Mouse (Mus musculus) heart, embryonic 14.5 days (tissue): ENCODE measurements around the gene Mars. TPM values are rescaled to one million over a fixed set of nuclear protein-coding genes. Genes with fewer than 3 reads are reported as not detected.

ENCODE experiments used
- ATAC-seq: fragments of 200-750 bp; cut with Nextera tagmentation; 2 replicates; pipeline ENCODE4 v1.8.0; 2017; ENCODE audit warnings: low read depth, moderate TSS enrichment; ENCODE audit not compliant: insufficient number of reproducible peaks, insufficient read depth, low FRiP score
- H3K27ac ChIP-seq, 2 experiments: fragments of 200-500 bp in 1 of 2; fragments of 300-500 bp in 1 of 2; sonication (generic) in 1 of 2; replicated peaks in 1 of 2; 2 replicates each; pipeline ENCODE4 v1.5.1; 2012 to 2014; ENCODE audit warnings: low read depth in 2 of 2, low read length in 2 of 2, control low read depth in 1 of 2, mild to moderate bottlenecking in 1 of 2, mixed read lengths in 1 of 2; ENCODE audit not compliant: control insufficient read depth in 1 of 2, insufficient read depth in 1 of 2
- H3K27me3 ChIP-seq: fragments of 300-500 bp; sonication (generic); 2 replicates; pipeline ENCODE4 v1.6.1; 2014; ENCODE audit warnings: mild to moderate bottlenecking, low read length, control low read depth; ENCODE audit not compliant: control insufficient read depth, insufficient read depth
- H3K36me3 ChIP-seq: fragments of 300-500 bp; sonication (generic); 2 replicates; pipeline ENCODE4 v1.6.1; 2014; ENCODE audit warnings: mild to moderate bottlenecking, control low read depth, low read length, mixed read lengths; ENCODE audit not compliant: control insufficient read depth, insufficient read depth
- H3K4me1 ChIP-seq, 2 experiments: fragments of 200-500 bp in 1 of 2; fragments of 300-500 bp in 1 of 2; sonication (generic) in 1 of 2; 2 replicates each; pipeline ENCODE4 v1.6.1; 2012 to 2014; ENCODE audit warnings: low read length in 2 of 2, control low read depth in 1 of 2, mixed read lengths in 1 of 2; ENCODE audit not compliant: control insufficient read depth in 2 of 2, insufficient read depth in 2 of 2
- H3K4me2 ChIP-seq: fragments of 300-500 bp; sonication (generic); 2 replicates; pipeline ENCODE4 v1.6.1; 2014; ENCODE audit warnings: mild to moderate bottlenecking, low read length
- H3K4me3 ChIP-seq, 2 experiments: fragments of 200-500 bp in 1 of 2; fragments of 300-500 bp in 1 of 2; sonication (generic) in 1 of 2; 2 replicates each; pipeline ENCODE4 v1.5.1; 2012 to 2014; ENCODE audit warnings: low read length in 2 of 2, mild to moderate bottlenecking in 2 of 2, control low read depth in 1 of 2, low read depth in 1 of 2, moderate library complexity in 1 of 2; ENCODE audit not compliant: control insufficient read depth in 1 of 2, insufficient read depth in 1 of 2
- H3K9ac ChIP-seq: fragments of 300-500 bp; sonication (generic); 2 replicates; pipeline ENCODE4 v1.6.1; 2014; ENCODE audit warnings: mild to moderate bottlenecking, low read length
- H3K9me3 ChIP-seq: fragments of 300-500 bp; sonication (generic); 2 replicates; pipeline ENCODE4 v1.6.1; 2016; ENCODE audit warnings: low read length, control low read depth; ENCODE audit not compliant: control insufficient read depth
- WGBS: fragments of 180-500 bp; shearing (Covaris S2); extraction: QIAGEN DNeasy Blood & Tissue Kit; methylation state at CpG from one replicate; pipeline ENCODE4 v1.1.7; 2014; 5-methylcytosine and 5-hydroxymethylcytosine counted together
- polyA plus RNA-seq: library from polyadenylated mRNA; unstranded; fragments of >200 nt; fragmentation: Nextera tagmentation; extraction: Ambion mirVana; gene quantifications from 2 replicates; pipeline ENCODE4 v1.2.1, GENCODE M21; 2014

The Mars gene
- polyA plus RNA-seq, 1 experiment from 2014 or later, result 76.1 TPM

GRCm38 (mm10) chr10:127263631-127264030, 48.0 kb downstream of the Mars start:
- Histone ChIP-seq H3K4me2 (no peak overlapping the region), H3K4me1 (peaks cover 15 to 25% of the 10 kb centered on the region in 2 experiments), H3K27ac (no peak overlapping the region), H3K36me3 (peaks cover 10% of the 10 kb centered on the region), H3K9me3 (no peaks in the 10 kb centered on the region), H3K4me3 (no peak overlapping the region), H3K9ac (no peak overlapping the region), H3K27me3 (peaks cover 37% of the 10 kb centered on the region)
- ATAC-seq, result no peak
- 64% methylated on average over 3 of the region's 3 CpGs for WGBS

GRCm38 (mm10) chr10:127262548-127263398, 48.8 kb downstream of the Mars start, which contains the start of gene Kif5a:
Gene Kif5a (minus strand): TSS chr10:127263348.
- peaks cover 37% of the 10 kb centered on the region for H3K27me3 ChIP-seq
- peak within 1 kb of the TSS; percentile 71 for H3K4me2 ChIP-seq
- H3K9ac ChIP-seq, result peak within 1 kb of the TSS; percentile 38; the same call in 1 of the 2 replicates
- H3K9me3 ChIP-seq, result no peaks in the 10 kb centered on the region
- no peak within 1 kb of the TSS for H3K27ac ChIP-seq
- peaks cover 3% of the 10 kb centered on the region; the same call in 1 of the 2 replicates for H3K36me3 ChIP-seq
- WGBS, result 2% methylated on average over 51 of the region's 53 CpGs
- no peak for ATAC-seq
- H3K4me3 ChIP-seq, result peak within 1 kb of the TSS; percentile 36 to 49
- H3K4me1 ChIP-seq, result peaks cover 11 to 17% of the 10 kb centered on the region in 2 experiments

GRCm38 (mm10) chr10:127261706-127262547, 49.7 kb downstream of the Mars start:
- ATAC-seq, result no peak
- Histone ChIP-seq H3K4me2 (no peak overlapping the region), H3K9ac (no peak overlapping the region), H3K27ac (no peak overlapping the region), H3K36me3 (no peaks in the 10 kb centered on the region), H3K4me1 (peaks cover 6 to 8% of the 10 kb centered on the region in 2 experiments; a peak in 3 of 4 replicates), H3K9me3 (no peaks in the 10 kb centered on the region), H3K27me3 (peaks cover 37% of the 10 kb centered on the region), H3K4me3 (no peak overlapping the region; a peak in 1 of 4 replicates)
- WGBS, result 64% methylated on average over 15 of the region's 15 CpGs

GRCm38 (mm10) chr10:127258489-127258888, 53.1 kb downstream of the Mars start:
- no peaks in the 10 kb centered on the region for H3K36me3 ChIP-seq
- no peak for ATAC-seq
- H3K4me3 ChIP-seq, result no peak overlapping the region
- no peak overlapping the region for H3K4me2 ChIP-seq
- peaks cover 25% of the 10 kb centered on the region for H3K27me3 ChIP-seq
- no peak overlapping the region for H3K9ac ChIP-seq
- WGBS, result 71% methylated on average over 8 of the region's 8 CpGs
- H3K4me1 ChIP-seq, result peaks cover 6 to 7% of the 10 kb centered on the region in 2 experiments; a peak in 2 of 4 replicates
- no peak overlapping the region for H3K27ac ChIP-seq
- H3K9me3 ChIP-seq, result no peaks in the 10 kb centered on the region

GRCm38 (mm10) chr10:127257790-127258189, 53.8 kb downstream of the Mars start:
- peaks cover 4 to 5% of the 10 kb centered on the region in 2 experiments; a peak in 2 of 4 replicates for H3K4me1 ChIP-seq
- no peak for ATAC-seq
- H3K9me3 ChIP-seq, result no peaks in the 10 kb centered on the region
- H3K9ac ChIP-seq, result no peak overlapping the region
- no peaks in the 10 kb centered on the region for H3K36me3 ChIP-seq
- peaks cover 20% of the 10 kb centered on the region for H3K27me3 ChIP-seq
- no peak overlapping the region for H3K4me2 ChIP-seq
- H3K4me3 ChIP-seq, result no peak overlapping the region
- no peak overlapping the region for H3K27ac ChIP-seq
- WGBS, result 76% methylated on average over 6 of the region's 6 CpGs

- no peaks in the 10 kb centered on the region for H3K36me3 ChIP-seq
- no peak overlapping the region for H3K9ac ChIP-seq
- no peak overlapping the region for H3K4me3 ChIP-seq
- no peaks in the 10 kb centered on the region for H3K27me3 ChIP-seq
- peak; percentile 82 for ATAC-seq
- WGBS, result 19% methylated on average over 14 of the region's 14 CpGs
- no peak overlapping the region for H3K27ac ChIP-seq
- H3K9me3 ChIP-seq, result no peaks in the 10 kb centered on the region
- H3K4me2 ChIP-seq, result no peak overlapping the region
- no peaks in the 10 kb centered on the region for H3K4me1 ChIP-seq
Observed at GRCm38 (mm10) chr10:127255625-127256345, 55.8 kb downstream of the Mars start.

- H3K4me1 ChIP-seq, result no peaks in the 10 kb centered on the region
- WGBS, result 73% methylated on average over 5 of the region's 5 CpGs
- H3K4me3 ChIP-seq, result no peak overlapping the region
- H3K9me3 ChIP-seq, result no peaks in the 10 kb centered on the region
- no peak for ATAC-seq
- H3K9ac ChIP-seq, result no peak overlapping the region
- no peaks in the 10 kb centered on the region for H3K27me3 ChIP-seq
- no peak overlapping the region for H3K4me2 ChIP-seq
- no peak overlapping the region for H3K27ac ChIP-seq
- H3K36me3 ChIP-seq, result no peaks in the 10 kb centered on the region
Observed at GRCm38 (mm10) chr10:127250810-127251209, 60.8 kb downstream of the Mars start.
